Mouse (Mus musculus): ENCODE measurements around the gene Olfr750. TPM values are rescaled to one million over a fixed set of nuclear protein-coding genes. Genes with fewer than 3 reads are reported as not detected.

The Olfr750 gene
- polyA plus RNA-seq, 1 experiment = not detected

- Histone ChIP-seq H3K27ac (ENCODE audit: insufficient read depth, low read depth, low read length) (no peak overlapping the region), H3K4me3 (ENCODE audit: insufficient read depth, low read length) (no peak overlapping the region), H3K4me1 (ENCODE audit: control insufficient read depth, insufficient read depth, low read length) (peaks cover 6% of the 10 kb centered on the region)
- no peak for TF ChIP-seq POLR2A (IDR thresholded peaks at IDR 0.05; ENCODE audit: borderline replicate concordance, low read depth, low read length)
- no peak for TF ChIP-seq CTCF (IDR thresholded peaks at IDR 0.05; ENCODE audit: low read depth, low read length)
These were observed 38.0 kb downstream of the Olfr750 start for GRCm38 (mm10) chr14:51036214-51036613.

- no peak for TF ChIP-seq POLR2A (IDR thresholded peaks at IDR 0.05; ENCODE audit: borderline replicate concordance, low read depth, low read length)
- no peak for TF ChIP-seq CTCF (IDR thresholded peaks at IDR 0.05; ENCODE audit: low read depth, low read length)
These were observed 39.0 kb downstream of the Olfr750 start for GRCm38 (mm10) chr14:51035206-51035605.

GRCm38 (mm10) chr14:51027387-51028155 lies 46.7 kb downstream of the Olfr750 start:
- Histone ChIP-seq H3K27ac (ENCODE audit: insufficient read depth, low read depth, low read length) (no peak overlapping the region), H3K4me3 (ENCODE audit: insufficient read depth, low read length) (no peak overlapping the region), H3K4me1 (ENCODE audit: control insufficient read depth, insufficient read depth, low read length) (no peaks in the 10 kb centered on the region)
- TF ChIP-seq CTCF (IDR thresholded peaks at IDR 0.05; ENCODE audit: low read depth, low read length) (no peak), POLR2A (IDR thresholded peaks at IDR 0.05; ENCODE audit: borderline replicate concordance, low read depth, low read length) (no peak)

More at GRCm38 (mm10) chr14:51035206-51035605, 39.0 kb downstream of the Olfr750 start:
- Histone ChIP-seq H3K4me3 (ENCODE audit: insufficient read depth, low read length) (no peak overlapping the region), H3K4me1 (ENCODE audit: control insufficient read depth, insufficient read depth, low read length) (peaks cover 6% of the 10 kb centered on the region), H3K27ac (ENCODE audit: insufficient read depth, low read depth, low read length) (no peak overlapping the region)

GRCm38 (mm10) chr14:51026391-51027133 lies 47.7 kb downstream of the Olfr750 start:
- TF ChIP-seq POLR2A (IDR thresholded peaks at IDR 0.05; ENCODE audit: borderline replicate concordance, low read depth, low read length) (no peak), CTCF (IDR thresholded peaks at IDR 0.05; ENCODE audit: low read depth, low read length) (no peak)
- no peaks in the 10 kb centered on the region for H3K4me1 ChIP-seq (ENCODE audit: control insufficient read depth, insufficient read depth, low read length)
- H3K4me3 ChIP-seq (ENCODE audit: insufficient read depth, low read length) = no peak overlapping the region
- H3K27ac ChIP-seq (ENCODE audit: insufficient read depth, low read depth, low read length) = no peak overlapping the region

- no peak overlapping the region for H3K27ac ChIP-seq (ENCODE audit: insufficient read depth, low read depth, low read length)
- H3K4me1 ChIP-seq (ENCODE audit: control insufficient read depth, insufficient read depth, low read length) = no peaks in the 10 kb centered on the region
- no peak overlapping the region for H3K4me3 ChIP-seq (ENCODE audit: insufficient read depth, low read length)
- TF ChIP-seq CTCF (IDR thresholded peaks at IDR 0.05; ENCODE audit: low read depth, low read length) (no peak), POLR2A (IDR thresholded peaks at IDR 0.05; ENCODE audit: borderline replicate concordance, low read depth, low read length) (no peak)
These were observed 49.4 kb downstream of the Olfr750 start for GRCm38 (mm10) chr14:51024820-51025219.

GRCm38 (mm10) chr14:51023457-51023856 lies 50.8 kb downstream of the Olfr750 start:
- Histone ChIP-seq H3K4me3 (ENCODE audit: insufficient read depth, low read length) (no peak overlapping the region), H3K27ac (ENCODE audit: insufficient read depth, low read depth, low read length) (no peak overlapping the region)
- TF ChIP-seq POLR2A (IDR thresholded peaks at IDR 0.05; ENCODE audit: borderline replicate concordance, low read depth, low read length) (no peak), CTCF (IDR thresholded peaks at IDR 0.05; ENCODE audit: low read depth, low read length) (no peak)

GRCm38 (mm10) chr14:51017256-51017655 lies 57.0 kb downstream of the Olfr750 start:
- no peak overlapping the region for H3K4me3 ChIP-seq (ENCODE audit: insufficient read depth, low read length)
- TF ChIP-seq CTCF (IDR thresholded peaks at IDR 0.05; ENCODE audit: low read depth, low read length) (no peak), POLR2A (IDR thresholded peaks at IDR 0.05; ENCODE audit: borderline replicate concordance, low read depth, low read length) (no peak)
- no peak overlapping the region for H3K27ac ChIP-seq (ENCODE audit: insufficient read depth, low read depth, low read length)
- H3K4me1 ChIP-seq (ENCODE audit: control insufficient read depth, insufficient read depth, low read length) = no peaks in the 10 kb centered on the region

More at GRCm38 (mm10) chr14:51023457-51023856, 50.8 kb downstream of the Olfr750 start:
- no peaks in the 10 kb centered on the region for H3K4me1 ChIP-seq (ENCODE audit: control insufficient read depth, insufficient read depth, low read length)

Other genes starting within 250 kb of the Olfr750 start
- 206 and 269 TPM in 2 replicates for gene Tep1, start 203.9 kb downstream of the Olfr750 start, polyA plus RNA-seq (2012; ENCODE audit: insufficient read depth, insufficient read length, missing spikeins)
- gene Klhl33, start 176.9 kb downstream of the Olfr750 start, polyA plus RNA-seq (2012; ENCODE audit: insufficient read depth, insufficient read length, missing spikeins) = 2.0 and 2.1 TPM in 2 replicates
- 51.1 and 57.9 TPM in 2 replicates for gene Osgep, start 149.5 kb downstream of the Olfr750 start, polyA plus RNA-seq (2012; ENCODE audit: insufficient read depth, insufficient read length, missing spikeins)
- gene Apex1, start 149.5 kb downstream of the Olfr750 start, polyA plus RNA-seq (2012; ENCODE audit: insufficient read depth, insufficient read length, missing spikeins) = 16.7 and 21.3 TPM in 2 replicates
- 131 and 158 TPM in 2 replicates for gene Pip4p1, start 143.6 kb downstream of the Olfr750 start, polyA plus RNA-seq (2012; ENCODE audit: insufficient read depth, insufficient read length, missing spikeins)
- 219 and 232 TPM in 2 replicates for gene Pnp, start 143.4 kb downstream of the Olfr750 start, polyA plus RNA-seq (2012; ENCODE audit: insufficient read depth, insufficient read length, missing spikeins)
- 7.7 and 45.7 TPM in 2 replicates for gene Gm49342, start 129.9 kb downstream of the Olfr750 start, polyA plus RNA-seq (2012; ENCODE audit: insufficient read depth, insufficient read length, missing spikeins)
- 1.7 and 4.5 TPM in 2 replicates for gene Pnp2, start 118.4 kb downstream of the Olfr750 start, polyA plus RNA-seq (2012; ENCODE audit: insufficient read depth, insufficient read length, missing spikeins)
- not detected in 2 replicates for gene Rnase10, start 66.7 kb downstream of the Olfr750 start, polyA plus RNA-seq (2012; ENCODE audit: insufficient read depth, insufficient read length, missing spikeins)
- gene Rnase9, start 32.6 kb downstream of the Olfr750 start, polyA plus RNA-seq (2012; ENCODE audit: insufficient read depth, insufficient read length, missing spikeins) = not detected in 2 replicates
- gene Rnase11, start 24.3 kb downstream of the Olfr750 start, polyA plus RNA-seq (2012; ENCODE audit: insufficient read depth, insufficient read length, missing spikeins) = not detected in 2 replicates
- gene Rnase12, start 16.8 kb downstream of the Olfr750 start, polyA plus RNA-seq (2012; ENCODE audit: insufficient read depth, insufficient read length, missing spikeins) = not detected in 2 replicates
- 164 and 169 TPM in 2 replicates for gene Rnase4, start 16.6 kb upstream of the Olfr750 start, polyA plus RNA-seq (2012; ENCODE audit: insufficient read depth, insufficient read length, missing spikeins)
- 31.9 and 39.4 TPM in 2 replicates for gene Ang, start 16.7 kb upstream of the Olfr750 start, polyA plus RNA-seq (2012; ENCODE audit: insufficient read depth, insufficient read length, missing spikeins)
- not detected in 2 replicates for gene Eddm3b, start 40.0 kb upstream of the Olfr750 start, polyA plus RNA-seq (2012; ENCODE audit: insufficient read depth, insufficient read length, missing spikeins)
- 25.6 and 26.6 TPM in 2 replicates for gene Rnase6, start 49.5 kb upstream of the Olfr750 start, polyA plus RNA-seq (2012; ENCODE audit: insufficient read depth, insufficient read length, missing spikeins)
- gene Rnase1, start 72.3 kb upstream of the Olfr750 start, polyA plus RNA-seq (2012; ENCODE audit: insufficient read depth, insufficient read length, missing spikeins) = not detected in 2 replicates
- not detected in 2 replicates for gene Rnase2b, start 87.8 kb upstream of the Olfr750 start, polyA plus RNA-seq (2012; ENCODE audit: insufficient read depth, insufficient read length, missing spikeins)
- gene Ang2, start 124.7 kb upstream of the Olfr750 start, polyA plus RNA-seq (2012; ENCODE audit: insufficient read depth, insufficient read length, missing spikeins) = not detected in 2 replicates
- not detected in 2 replicates for gene Ear14, start 129.0 kb upstream of the Olfr750 start, polyA plus RNA-seq (2012; ENCODE audit: insufficient read depth, insufficient read length, missing spikeins)
- not detected in 2 replicates for gene Rnase2a, start 181.7 kb upstream of the Olfr750 start, polyA plus RNA-seq (2012; ENCODE audit: insufficient read depth, insufficient read length, missing spikeins)